Comparison of ENCODE assay signal across 9 mouse cellular contexts in the genomic region with DNA sequence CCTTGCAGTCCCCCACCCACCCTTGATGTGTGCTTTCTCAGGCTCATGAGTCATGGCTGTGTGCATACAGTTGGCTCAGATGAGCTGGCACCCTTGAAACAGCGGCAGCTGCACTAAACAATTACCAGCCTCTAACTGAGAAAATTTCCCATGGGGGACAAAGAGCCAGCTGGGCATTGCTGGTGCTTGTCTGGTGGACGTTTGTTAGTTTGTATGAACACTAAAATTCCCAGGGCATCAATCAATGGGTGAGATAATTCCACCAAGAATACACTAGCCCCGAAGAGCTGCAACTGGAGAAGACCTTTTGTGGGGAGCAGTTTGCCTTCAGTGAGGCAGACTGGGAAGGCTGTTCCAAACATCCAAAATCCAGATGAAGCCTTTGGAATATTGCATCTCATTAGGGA.
A peak's percentile ranks its signal among the peaks of the same experiment; 100 is the strongest.
DNase-seq lines count a peak whose midpoint lies in the region; ATAC-seq and TF ChIP-seq lines count a peak whose summit lies in the region.
"Had no signal": no experiment of that assay in that cellular context is flagged by ENCODE, and none has a peak within 500 bp of the region (broad histone marks: within the 10 kb centered on the region; RNA-seq: fewer than 3 reads in every experiment).

No protein-coding gene starts in this region.

- H3K4me3 ChIP-seq in hindbrain, postnatal 0 days (ENCODE audit: low read length): no peak overlapping the region
- H3K4me3 ChIP-seq in midbrain, embryonic 12.5 days: no peak overlapping the region
- no peak overlapping the region for H3K4me3 ChIP-seq in stomach, embryonic 14.5 days (ENCODE audit: low read depth, low read length)

- peak; percentile 94 for ATAC-seq in hindbrain, postnatal 0 days
- ATAC-seq in midbrain, embryonic 12.5 days (ENCODE audit: low FRiP score, low read depth): peak; percentile 97
- peak; percentile 56; the same call in 1 of the 2 replicates for ATAC-seq in stomach, embryonic 14.5 days (ENCODE audit: insufficient number of reproducible peaks, insufficient read depth, low FRiP score, low read depth)

- peak; percentile 2 to 4 for DNase-seq in cerebellum, postnatal 25 days
- no peak for DNase-seq in cerebellum, adult 9-11 months
- peak; percentile 71 for DNase-seq in hindbrain, postnatal 0 days (ENCODE audit: low spot score)
- no peak for DNase-seq in thymus, postnatal 0 days (ENCODE audit: low spot score)
- no peak for DNase-seq in ovary, adult 18-20 months (ENCODE audit: low spot score)
- no peak for DNase-seq in kidney, postnatal 4 days
- DNase-seq: lung, adult 2 months had no signal

- no peak overlapping the region for H3K4me2 ChIP-seq in hindbrain, postnatal 0 days (ENCODE audit: low read depth, low read length)
- no peak overlapping the region for H3K4me2 ChIP-seq in midbrain, embryonic 12.5 days (replicated peaks)
- H3K4me2 ChIP-seq in stomach, embryonic 14.5 days (replicated peaks; ENCODE audit: low read depth, low read length): no peak overlapping the region

- H3K9ac ChIP-seq in hindbrain, postnatal 0 days (replicated peaks; ENCODE audit: low read length): no peak overlapping the region
- H3K9ac ChIP-seq in midbrain, embryonic 12.5 days (replicated peaks): no peak overlapping the region
- H3K9ac ChIP-seq in stomach, embryonic 14.5 days (replicated peaks; ENCODE audit: low read depth, low read length): no peak overlapping the region

- 16% methylated on average over 3 of the region's 3 CpGs for WGBS in hindbrain, postnatal 0 days
- WGBS in midbrain, embryonic 12.5 days: 31% methylated on average over 3 of the region's 3 CpGs
- 34% methylated on average over 3 of the region's 3 CpGs for WGBS in stomach, embryonic 14.5 days

- no peaks in the 10 kb centered on the region for H3K27me3 ChIP-seq in hindbrain, postnatal 0 days (ENCODE audit: insufficient read depth, low read length)
- H3K27me3 ChIP-seq in midbrain, embryonic 12.5 days: no peaks in the 10 kb centered on the region
- H3K27me3 ChIP-seq in stomach, embryonic 14.5 days (ENCODE audit: control insufficient read depth, insufficient read depth, low read length): no peaks in the 10 kb centered on the region

- peaks cover 10% of the 10 kb centered on the region; the same call in 1 of the 2 replicates for H3K4me1 ChIP-seq in hindbrain, postnatal 0 days (ENCODE audit: insufficient read depth, low read length)
- H3K4me1 ChIP-seq in midbrain, embryonic 12.5 days: peaks cover 12% of the 10 kb centered on the region; the same call in 1 of the 2 replicates
- no peaks in the 10 kb centered on the region for H3K4me1 ChIP-seq in stomach, embryonic 14.5 days (ENCODE audit: control insufficient read depth, insufficient read depth, low read length)

- H3K9me3 ChIP-seq in hindbrain, postnatal 0 days (ENCODE audit: low read length): no peaks in the 10 kb centered on the region
- H3K9me3 ChIP-seq in midbrain, embryonic 12.5 days: no peaks in the 10 kb centered on the region
- no peaks in the 10 kb centered on the region for H3K9me3 ChIP-seq in stomach, embryonic 14.5 days (ENCODE audit: control insufficient read depth, low read depth, low read length)

- H3K27ac ChIP-seq in hindbrain, postnatal 0 days: no peak overlapping the region
- peak overlapping the region; percentile 61 for H3K27ac ChIP-seq in midbrain, embryonic 12.5 days (replicated peaks)
- H3K27ac ChIP-seq in stomach, embryonic 14.5 days (ENCODE audit: low read length): no peak overlapping the region

- H3K36me3 ChIP-seq in hindbrain, postnatal 0 days (ENCODE audit: insufficient read depth, low read length): no peaks in the 10 kb centered on the region
- no peaks in the 10 kb centered on the region for H3K36me3 ChIP-seq in midbrain, embryonic 12.5 days
- H3K36me3 ChIP-seq in stomach, embryonic 14.5 days (ENCODE audit: control insufficient read depth, insufficient read depth, low read length): no peaks in the 10 kb centered on the region

- no peak for TF ChIP-seq CTCF in hindbrain, postnatal 0 days (IDR thresholded peaks at IDR 0.05; ENCODE audit: low read depth)

Comparison
In these comparisons a context has a peak if more than half of its experiments do, and no peak if none do; other contexts are left out.
1. DNase-seq: peak in cerebellum, postnatal 25 days (2 of 2) and hindbrain, postnatal 0 days (single experiment); none in cerebellum, adult 9-11 months (single experiment), thymus, postnatal 0 days (single experiment), ovary, adult 18-20 months (single experiment) and kidney, postnatal 4 days (0 of 2).
2. Peak in every context shown above with its lines, with median percentiles within 50 percentile points of each other: ATAC-seq.